Mouse (Mus musculus) layer of hippocampus, adult 18-20 months (tissue): ENCODE data around the gene Actl10. TPM values are rescaled to one million over a fixed set of nuclear protein-coding genes. Genes with fewer than 3 reads are reported as not detected.

ENCODE experiments used
- DNase-seq, 2 experiments: peaks; one replicate each; pipeline ENCODE4 v3.0.0; 2022; ENCODE audit warnings: low spot score in 2 of 2
- long read RNA-seq: library from polyadenylated mRNA; stranded (forward); transcript quantifications from one replicate; pipeline ENCODE4 v2.0.0, GENCODE M21; 2021
- total RNA-seq, 2 experiments: library from RNA; stranded (reverse); gene quantifications; 2 replicates each; pipeline ENCODE4 v1.2.3; 2021

The Actl10 gene
- total RNA-seq = not detected
- long read RNA-seq = 0 reads

- no peak for DNase-seq
These were observed at the start of gene Actl10 for GRCm38 (mm10) chr2:154551476-154551875. TSS of gene Actl10 (plus strand) at chr2:154551776.

GRCm38 (mm10) chr2:154507076-154507475, 44.5 kb upstream of the Actl10 start:
- DNase-seq = no peak

GRCm38 (mm10) chr2:154507566-154508283, 43.9 kb upstream of the Actl10 start:
- peak in 1 of 2 experiments; percentile 25 for DNase-seq

- DNase-seq = no peak
These were observed 43.1 kb upstream of the Actl10 start for GRCm38 (mm10) chr2:154508450-154508849.

- DNase-seq = no peak
These were observed 41.4 kb upstream of the Actl10 start for GRCm38 (mm10) chr2:154510141-154510540.

- no peak for DNase-seq
These were observed 34.6 kb upstream of the Actl10 start for GRCm38 (mm10) chr2:154516944-154517343.

GRCm38 (mm10) chr2:154517424-154517823, 34.2 kb upstream of the Actl10 start:
- DNase-seq = no peak

- no peak for DNase-seq
These were observed 30.1 kb upstream of the Actl10 start for GRCm38 (mm10) chr2:154521449-154521848.

GRCm38 (mm10) chr2:154522334-154522733, 29.2 kb upstream of the Actl10 start:
- DNase-seq = no peak

GRCm38 (mm10) chr2:154525285-154525684, 26.3 kb upstream of the Actl10 start:
- peak; percentile 58 to 82 for DNase-seq

GRCm38 (mm10) chr2:154526531-154526930, 25.0 kb upstream of the Actl10 start:
- DNase-seq = no peak

GRCm38 (mm10) chr2:154532888-154533287, 18.7 kb upstream of the Actl10 start:
- no peak for DNase-seq

- DNase-seq = no peak
These were observed 16.8 kb upstream of the Actl10 start for GRCm38 (mm10) chr2:154534704-154535270.

GRCm38 (mm10) chr2:154538310-154538709, 13.3 kb upstream of the Actl10 start:
- DNase-seq = peak in 1 of 2 experiments; percentile 68

GRCm38 (mm10) chr2:154538710-154539109, 12.9 kb upstream of the Actl10 start:
- DNase-seq = no peak

GRCm38 (mm10) chr2:154539720-154540119, 11.9 kb upstream of the Actl10 start:
- peak in 1 of 2 experiments; percentile 81 for DNase-seq

GRCm38 (mm10) chr2:154541630-154542029, 9.9 kb upstream of the Actl10 start:
- DNase-seq = no peak

- peak; percentile 51 to 81 for DNase-seq
These were observed 7.8 kb upstream of the Actl10 start for GRCm38 (mm10) chr2:154543567-154544347.

- DNase-seq = no peak
These were observed 4.9 kb upstream of the Actl10 start, which contains the start of gene 1700003F12Rik for GRCm38 (mm10) chr2:154546711-154547110. TSS of gene 1700003F12Rik (plus strand) at chr2:154547085.

- DNase-seq = no peak
These were observed 2.9 kb upstream of the Actl10 start for GRCm38 (mm10) chr2:154548688-154549087.

- DNase-seq = peak in 1 of 2 experiments; percentile 49
These were observed 2.3 kb upstream of the Actl10 start for GRCm38 (mm10) chr2:154549127-154549885.
